Mouse (Mus musculus): ENCODE measurements around the gene Macrod2.

DNA sequence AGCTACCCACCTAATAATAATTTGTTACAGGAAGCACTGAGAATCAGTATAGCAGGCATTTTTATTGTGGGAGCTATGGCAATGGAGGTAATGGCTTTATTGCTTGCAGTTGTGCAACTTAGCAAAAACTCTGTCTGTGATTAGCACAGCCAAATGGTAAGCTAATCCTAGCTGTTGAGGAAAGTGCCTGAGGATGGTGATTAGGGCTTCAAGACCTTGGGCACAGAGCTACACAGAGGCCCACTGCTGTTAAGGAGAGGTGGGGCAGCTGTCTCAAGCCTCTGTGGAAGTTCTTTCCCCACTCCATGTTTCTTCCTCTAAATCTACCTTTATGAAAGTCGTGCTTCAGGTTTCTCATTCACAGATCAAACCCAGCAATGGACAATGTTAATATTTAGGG, 466.2 kb downstream of the Macrod2 start:
- no peak for TF ChIP-seq CTCF (IDR thresholded peaks at IDR 0.05; ENCODE audit: low read depth)
- TF ChIP-seq EP300 (optimal IDR thresholded peaks at IDR 0.05), result no peak

All from stomach, postnatal 0 days (tissue).